Mouse (Mus musculus) cerebellum, postnatal 36 days (tissue): ENCODE measurements at regions not wholly inside any gene's neighbourhood (a gene's known extent, or its start where the extent isn't known, plus 50 kb on each side); places are given as distances from the start of the nearest gene placed in this dataset.
A peak's percentile ranks its signal among the peaks of the same experiment; 100 is the strongest.

Source experiments
- DNase-seq, 2 experiments: peaks; one replicate each; pipeline ENCODE4 v3.0.0; 2021 to 2022; ENCODE audit warnings: mixed read lengths in 2 of 2

GRCm38 (mm10) chr10:71959584-71959983, 612.0 kb downstream of the Ipmk start:
- no peak for DNase-seq

DNA sequence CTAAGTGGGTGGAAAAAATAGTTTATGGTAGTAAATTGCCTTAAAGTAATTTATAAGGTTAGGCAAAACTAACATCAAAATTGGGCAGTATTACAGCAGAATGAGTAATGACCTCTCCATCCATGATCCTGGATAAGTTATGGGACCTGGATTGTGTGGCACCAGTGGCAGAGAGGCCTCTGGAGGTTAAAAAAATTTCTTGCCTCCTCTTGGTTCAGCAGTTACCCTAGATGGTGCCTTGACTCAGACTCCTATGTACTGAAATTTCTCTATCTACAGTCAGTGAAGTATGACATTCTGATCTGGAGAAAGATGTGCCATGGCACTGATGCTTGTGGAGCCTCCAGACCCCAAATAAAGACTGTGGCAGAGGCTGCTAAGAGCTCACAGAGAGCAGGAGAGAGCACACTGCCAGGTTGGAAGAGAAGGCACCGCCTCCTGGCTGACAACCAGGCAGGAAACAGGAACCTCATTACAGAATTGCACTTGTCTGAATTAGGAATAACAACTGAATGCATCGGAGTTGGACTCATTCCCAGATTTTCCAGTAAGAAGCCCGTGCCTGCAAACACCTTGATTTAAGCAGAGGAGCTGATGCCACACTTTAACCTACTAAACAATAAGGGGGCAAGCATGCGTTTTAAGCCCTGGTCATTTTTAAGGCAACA, 613.0 kb downstream of the Ipmk start:
- DNase-seq = peak; percentile 51 to 56

- no peak for DNase-seq
These were observed 630.5 kb downstream of the Ipmk start for GRCm38 (mm10) chr10:71978035-71978434.

GRCm38 (mm10) chr10:72002875-72003720, 651.5 kb upstream of the Zwint start:
- no peak for DNase-seq
